Mouse (Mus musculus) telencephalon, adult 2 months (tissue): ENCODE measurements around the gene Tmem151b.

Experiments used
- DNase-seq: peaks from one replicate; pipeline ENCODE4 v3.0.0-alpha.2; 2011; ENCODE audit warnings: low read depth, low spot score

The Tmem151b gene

GRCm38 (mm10) chr17:45511757-45512156 is 37.7 kb downstream of the Tmem151b start:
- DNase-seq, result no peak

- DNase-seq, result no peak
These were observed 38.6 kb downstream of the Tmem151b start for GRCm38 (mm10) chr17:45510871-45511270.

- DNase-seq, result peak; percentile 89
These were observed 42.7 kb downstream of the Tmem151b start, which contains the start of gene Aars2 for GRCm38 (mm10) chr17:45506700-45507189. Aars2 (plus strand) TSS chr17:45506841.

- no peak for DNase-seq
These were observed 43.5 kb downstream of the Tmem151b start for GRCm38 (mm10) chr17:45505941-45506465.

- DNase-seq, result no peak
These were observed 46.0 kb downstream of the Tmem151b start for GRCm38 (mm10) chr17:45503301-45503973.

GRCm38 (mm10) chr17:45502324-45502723 is 47.2 kb downstream of the Tmem151b start:
- no peak for DNase-seq

GRCm38 (mm10) chr17:45500981-45501380 is 48.5 kb downstream of the Tmem151b start:
- DNase-seq, result no peak

GRCm38 (mm10) chr17:45499516-45499915 is 50.0 kb downstream of the Tmem151b start:
- no peak for DNase-seq

- no peak for DNase-seq
These were observed 51.1 kb downstream of the Tmem151b start for GRCm38 (mm10) chr17:45498397-45498796.

- DNase-seq, result no peak
These were observed 54.1 kb downstream of the Tmem151b start for GRCm38 (mm10) chr17:45495398-45495797.
